Mouse (Mus musculus): ENCODE results near the gene Zfp867. TPM values are rescaled to one million over a fixed set of nuclear protein-coding genes. Genes with fewer than 3 reads are reported as not detected.

The Zfp867 gene
- polyA plus RNA-seq, 1 experiment = 0.25 TPM

DNA sequence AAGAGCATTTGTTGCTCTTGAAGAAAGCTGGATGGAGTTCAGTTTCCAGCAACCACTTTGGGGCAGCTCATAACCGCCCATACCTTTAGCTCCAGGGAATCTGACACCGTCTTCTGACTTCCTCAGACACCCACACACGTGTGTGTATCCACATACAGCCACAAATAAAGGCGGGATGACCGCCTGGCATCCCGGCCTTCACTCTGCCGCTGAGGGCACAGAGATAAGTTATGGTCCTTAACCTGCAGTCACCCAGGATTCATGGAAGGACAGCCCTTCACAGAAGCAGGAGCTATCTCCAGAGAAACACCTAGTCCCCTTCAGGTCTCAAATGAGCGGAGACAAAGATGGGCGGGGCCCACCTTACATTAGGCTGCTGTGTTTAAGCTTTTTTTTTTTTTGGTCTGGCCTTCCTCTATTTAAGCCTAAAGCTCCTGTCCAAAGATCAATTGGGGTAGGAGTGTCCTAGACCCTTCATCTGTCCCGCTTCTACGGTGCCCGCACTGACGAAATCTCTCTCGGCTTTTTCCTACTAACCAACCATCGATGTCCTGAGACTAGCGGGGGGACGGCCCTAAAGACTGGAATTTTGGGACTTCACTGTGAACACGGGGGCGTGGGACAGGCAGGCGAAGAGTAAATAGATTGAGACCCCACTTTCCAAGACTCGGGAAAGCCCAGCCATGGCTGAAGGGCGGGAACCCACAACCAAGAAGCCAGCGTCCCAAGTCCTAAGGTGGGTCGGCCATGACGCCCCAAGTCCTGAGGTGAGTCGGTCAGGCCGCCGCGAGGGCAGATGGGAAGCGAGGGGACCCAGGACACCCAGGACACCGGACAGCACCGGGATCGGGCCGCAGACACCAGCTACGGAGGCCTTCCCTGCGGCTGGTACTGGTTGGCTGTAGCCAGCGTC, 605 bp downstream of the Zfp867 start:
- no peaks in the 10 kb centered on the region; the same call in 1 of the 2 replicates for H3K4me1 ChIP-seq (ENCODE audit: control insufficient read depth, insufficient read depth, insufficient read length)
- 9% methylated on average over 37 of the region's 37 CpGs for WGBS
- H3K27me3 ChIP-seq (ENCODE audit: control insufficient read depth, insufficient read depth, low read length) = no peaks in the 10 kb centered on the region
- peak overlapping the region; percentile 21 for H3K27ac ChIP-seq (ENCODE audit: insufficient read depth, low read length)
- DNase-seq (ENCODE audit: low read depth in 1 of 2, low spot score in 2 of 2) = no peak
- peak overlapping the region; percentile 68 for H3K4me3 ChIP-seq (ENCODE audit: extremely low read depth, insufficient read depth, insufficient read length)
- H3K36me3 ChIP-seq (ENCODE audit: control insufficient read depth, insufficient read depth, low read length) = no peaks in the 10 kb centered on the region
- no peak for TF ChIP-seq CTCF (IDR thresholded peaks at IDR 0.05; ENCODE audit: extremely low read depth, insufficient read depth, insufficient read length, insufficient replicate concordance)
- TF ChIP-seq POLR2A (IDR thresholded peaks at IDR 0.05; ENCODE audit: low read depth, low read length) = no peak

GRCm38 (mm10) chr11:59460459-59460858, 11.8 kb downstream of the Zfp867 start:
- Histone ChIP-seq H3K4me3 (ENCODE audit: extremely low read depth, insufficient read depth, insufficient read length) (no peak overlapping the region), H3K36me3 (ENCODE audit: control insufficient read depth, insufficient read depth, low read length) (peaks cover 20% of the 10 kb centered on the region), H3K27ac (ENCODE audit: insufficient read depth, low read length) (no peak overlapping the region), H3K4me1 (ENCODE audit: control insufficient read depth, insufficient read depth, insufficient read length) (no peaks in the 10 kb centered on the region), H3K27me3 (ENCODE audit: control insufficient read depth, insufficient read depth, low read length) (no peaks in the 10 kb centered on the region)
- no peak for TF ChIP-seq CTCF (IDR thresholded peaks at IDR 0.05; ENCODE audit: extremely low read depth, insufficient read depth, insufficient read length, insufficient replicate concordance)
- no peak for TF ChIP-seq POLR2A (IDR thresholded peaks at IDR 0.05; ENCODE audit: low read depth, low read length)
- DNase-seq (ENCODE audit: low read depth in 1 of 2, low spot score in 2 of 2) = no peak
- WGBS = 94% methylated on average over 2 of the region's 2 CpGs

DNA sequence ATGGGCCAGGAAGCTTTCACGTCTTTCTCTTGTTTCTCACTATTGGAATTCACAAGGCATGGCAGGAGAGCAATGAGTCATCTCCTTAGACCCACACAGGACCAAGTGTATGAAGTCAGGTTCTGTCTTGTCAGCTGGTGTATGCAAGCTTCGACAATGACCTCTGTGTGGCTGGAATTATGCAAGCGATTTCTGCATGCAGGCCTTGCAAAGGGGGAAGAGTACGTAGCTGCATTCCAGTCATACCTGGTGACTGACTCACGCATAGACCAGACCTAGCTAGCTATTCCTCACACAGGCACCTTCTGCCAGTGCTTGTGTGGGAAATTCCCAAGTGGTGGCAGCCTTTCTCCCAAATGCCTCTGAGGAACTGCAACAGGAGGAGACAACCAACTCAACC, 13.3 kb downstream of the Zfp867 start:
- 75% methylated on average over 5 of the region's 5 CpGs for WGBS
- Histone ChIP-seq H3K4me3 (ENCODE audit: extremely low read depth, insufficient read depth, insufficient read length) (no peak overlapping the region), H3K27ac (ENCODE audit: insufficient read depth, low read length) (no peak overlapping the region), H3K4me1 (ENCODE audit: control insufficient read depth, insufficient read depth, insufficient read length) (no peaks in the 10 kb centered on the region), H3K36me3 (ENCODE audit: control insufficient read depth, insufficient read depth, low read length) (peaks cover 30% of the 10 kb centered on the region), H3K27me3 (ENCODE audit: control insufficient read depth, insufficient read depth, low read length) (no peaks in the 10 kb centered on the region)
- TF ChIP-seq POLR2A (IDR thresholded peaks at IDR 0.05; ENCODE audit: low read depth, low read length) (no peak), CTCF (IDR thresholded peaks at IDR 0.05; ENCODE audit: extremely low read depth, insufficient read depth, insufficient read length, insufficient replicate concordance) (no peak)
- DNase-seq (ENCODE audit: low read depth in 1 of 2, low spot score in 2 of 2) = no peak

GRCm38 (mm10) chr11:59456891-59457290, 15.4 kb downstream of the Zfp867 start:
- 89% methylated on average over 2 of the region's 2 CpGs for WGBS

GRCm38 (mm10) chr11:59456346-59456745, 15.9 kb downstream of the Zfp867 start:
- DNase-seq (ENCODE audit: low read depth in 1 of 2, low spot score in 2 of 2) = no peak
- no peak overlapping the region for H3K27ac ChIP-seq (ENCODE audit: insufficient read depth, low read length)
- TF ChIP-seq POLR2A (IDR thresholded peaks at IDR 0.05; ENCODE audit: low read depth, low read length) = no peak
- TF ChIP-seq CTCF (IDR thresholded peaks at IDR 0.05; ENCODE audit: extremely low read depth, insufficient read depth, insufficient read length, insufficient replicate concordance) = no peak
- H3K4me3 ChIP-seq (ENCODE audit: extremely low read depth, insufficient read depth, insufficient read length) = no peak overlapping the region
- 90% methylated on average over 2 of the region's 2 CpGs for WGBS
- peaks cover 21% of the 10 kb centered on the region for H3K36me3 ChIP-seq (ENCODE audit: control insufficient read depth, insufficient read depth, low read length)
- H3K4me1 ChIP-seq (ENCODE audit: control insufficient read depth, insufficient read depth, insufficient read length) = no peaks in the 10 kb centered on the region
- H3K27me3 ChIP-seq (ENCODE audit: control insufficient read depth, insufficient read depth, low read length) = no peaks in the 10 kb centered on the region

More at GRCm38 (mm10) chr11:59456891-59457290, 15.4 kb downstream of the Zfp867 start:
- no peak for DNase-seq (ENCODE audit: low read depth in 1 of 2, low spot score in 2 of 2)
- TF ChIP-seq POLR2A (IDR thresholded peaks at IDR 0.05; ENCODE audit: low read depth, low read length) (no peak), CTCF (IDR thresholded peaks at IDR 0.05; ENCODE audit: extremely low read depth, insufficient read depth, insufficient read length, insufficient replicate concordance) (no peak)
- Histone ChIP-seq H3K36me3 (ENCODE audit: control insufficient read depth, insufficient read depth, low read length) (peaks cover 21% of the 10 kb centered on the region), H3K4me1 (ENCODE audit: control insufficient read depth, insufficient read depth, insufficient read length) (no peaks in the 10 kb centered on the region), H3K27me3 (ENCODE audit: control insufficient read depth, insufficient read depth, low read length) (no peaks in the 10 kb centered on the region), H3K4me3 (ENCODE audit: extremely low read depth, insufficient read depth, insufficient read length) (no peak overlapping the region), H3K27ac (ENCODE audit: insufficient read depth, low read length) (no peak overlapping the region)

- Histone ChIP-seq H3K4me3 (ENCODE audit: extremely low read depth, insufficient read depth, insufficient read length) (peak within 1 kb of the TSS; percentile 84), H3K27ac (ENCODE audit: insufficient read depth, low read length) (peak within 1 kb of the TSS; percentile 68), H3K4me1 (ENCODE audit: control insufficient read depth, insufficient read depth, insufficient read length) (peaks cover 5% of the 10 kb centered on the region; the same call in 1 of the 2 replicates), H3K36me3 (ENCODE audit: control insufficient read depth, insufficient read depth, low read length) (peaks cover 17% of the 10 kb centered on the region), H3K27me3 (ENCODE audit: control insufficient read depth, insufficient read depth, low read length) (no peaks in the 10 kb centered on the region)
- 90% methylated on average over 4 of the region's 4 CpGs for WGBS
- no peak for DNase-seq (ENCODE audit: low read depth in 1 of 2, low spot score in 2 of 2)
- TF ChIP-seq CTCF (IDR thresholded peaks at IDR 0.05; ENCODE audit: extremely low read depth, insufficient read depth, insufficient read length, insufficient replicate concordance) = no peak
Observed at GRCm38 (mm10) chr11:59451086-59451485, 21.2 kb downstream of the Zfp867 start, which contains the start of gene Snap47. Gene Snap47 (minus strand): TSS chr11:59451186.

Measured in spleen, adult 2 months (tissue).